In genomic region chr13:3221622-3222021, GRCm38 (mm10) we compare ENCODE assay signal across 12 mouse cellular contexts.
DNase-seq lines count a peak whose midpoint lies in the region; ATAC-seq lines count a peak whose summit lies in the region.
"Had no signal": no experiment of that assay in that cellular context is flagged by ENCODE, and none has a peak within 500 bp of the region (broad histone marks: within the 10 kb centered on the region; RNA-seq: fewer than 3 reads in every experiment).

No protein-coding gene starts in this region.

- ATAC-seq in hindbrain, embryonic 11.5 days (ENCODE audit: low FRiP score): peak; percentile 67
- ATAC-seq in midbrain, embryonic 16.5 days: peak; percentile 64

- WGBS in forebrain, embryonic 10.5 days: 57% methylated on average over 16 of the region's 16 CpGs
- WGBS in hindbrain, embryonic 11.5 days: 56% methylated on average over 16 of the region's 16 CpGs
- WGBS in midbrain, embryonic 16.5 days: 51% methylated on average over 16 of the region's 16 CpGs

- no peak overlapping the region for H3K4me3 ChIP-seq in forebrain, embryonic 10.5 days
- no peak overlapping the region for H3K4me3 ChIP-seq in hindbrain, embryonic 11.5 days (ENCODE audit: low read depth, low read length)
- no peak overlapping the region; the same call in 1 of the 2 replicates for H3K4me3 ChIP-seq in midbrain, embryonic 16.5 days (ENCODE audit: low read depth, low read length)

- no peaks in the 10 kb centered on the region for H3K36me3 ChIP-seq in forebrain, embryonic 10.5 days (replicated peaks)
- H3K36me3 ChIP-seq in hindbrain, embryonic 11.5 days (ENCODE audit: control insufficient read depth, insufficient read depth, low read length): no peaks in the 10 kb centered on the region
- no peaks in the 10 kb centered on the region for H3K36me3 ChIP-seq in midbrain, embryonic 16.5 days (ENCODE audit: control insufficient read depth, insufficient read depth, low read length)

- DNase-seq in left cerebral cortex, postnatal 36 days (ENCODE audit: low spot score in 2 of 2): peak; percentile 6 to 11
- DNase-seq in left cerebral cortex, adult 11 months (ENCODE audit: low spot score): no peak
- DNase-seq in forebrain, embryonic 10.5 days (ENCODE audit: extremely low spot score, low spot score): no peak
- peak; percentile 26 for DNase-seq in hindbrain, embryonic 11.5 days (ENCODE audit: low spot score)
- DNase-seq in embryo, embryonic 10.5 days (ENCODE audit: low spot score): no peak
- no peak for DNase-seq in testis, postnatal 14 days (ENCODE audit: low spot score)
- no peak for DNase-seq in lung, postnatal 4 days
- DNase-seq: B cell, adult 2 months; gastrocnemius, postnatal 36 days; heart, postnatal 4 days; lung, postnatal 36 days had no signal

- H3K4me1 ChIP-seq in forebrain, embryonic 10.5 days: peaks cover 6% of the 10 kb centered on the region; the same call in 1 of the 2 replicates
- H3K4me1 ChIP-seq in hindbrain, embryonic 11.5 days (replicated peaks; ENCODE audit: control insufficient read depth, insufficient read depth, low read length): no peaks in the 10 kb centered on the region
- H3K4me1 ChIP-seq in midbrain, embryonic 16.5 days (ENCODE audit: control insufficient read depth, insufficient read depth, low read length): no peaks in the 10 kb centered on the region

- intact Hi-C loops in left cerebral cortex, postnatal 36 days (cut with DNase I): no loop called here

- no peaks in the 10 kb centered on the region for H3K27me3 ChIP-seq in forebrain, embryonic 10.5 days (ENCODE audit: poor library complexity, severe bottlenecking)
- no peaks in the 10 kb centered on the region for H3K27me3 ChIP-seq in hindbrain, embryonic 11.5 days (ENCODE audit: control insufficient read depth, insufficient read depth, low read length)
- no peaks in the 10 kb centered on the region for H3K27me3 ChIP-seq in midbrain, embryonic 16.5 days (ENCODE audit: control insufficient read depth, insufficient read depth, low read depth, low read length)

- H3K4me2 ChIP-seq in hindbrain, embryonic 11.5 days (replicated peaks; ENCODE audit: low read depth, low read length): peak overlapping the region; percentile 11
- peak overlapping the region; percentile 44 for H3K4me2 ChIP-seq in midbrain, embryonic 16.5 days (ENCODE audit: low read length)

- peak overlapping the region; percentile 51; the same call in 1 of the 2 replicates for H3K27ac ChIP-seq in forebrain, embryonic 10.5 days
- no peak overlapping the region for H3K27ac ChIP-seq in hindbrain, embryonic 11.5 days (ENCODE audit: low read depth, low read length)
- no peak overlapping the region for H3K27ac ChIP-seq in midbrain, embryonic 16.5 days (ENCODE audit: low read length)

- H3K9me3 ChIP-seq in forebrain, embryonic 10.5 days: peaks cover 13% of the 10 kb centered on the region
- H3K9me3 ChIP-seq in hindbrain, embryonic 11.5 days (ENCODE audit: control insufficient read depth, low read length): no peaks in the 10 kb centered on the region
- H3K9me3 ChIP-seq in midbrain, embryonic 16.5 days (replicated peaks; ENCODE audit: control insufficient read depth, low read length, poor library complexity, severe bottlenecking): no peaks in the 10 kb centered on the region; the same call in 1 of the 2 replicates

- no peak overlapping the region for H3K9ac ChIP-seq in hindbrain, embryonic 11.5 days (ENCODE audit: low read depth, low read length)
- no peak overlapping the region for H3K9ac ChIP-seq in midbrain, embryonic 16.5 days (ENCODE audit: low read depth, low read length)

Comparison
In these comparisons a context has a peak if more than half of its experiments do, and no peak if none do; other contexts are left out.
1. DNase-seq: peak in left cerebral cortex, postnatal 36 days (2 of 2) and hindbrain, embryonic 11.5 days (single experiment); none in left cerebral cortex, adult 11 months (single experiment), forebrain, embryonic 10.5 days (single experiment), embryo, embryonic 10.5 days (single experiment), testis, postnatal 14 days (single experiment) and lung, postnatal 4 days (0 of 2).